Mouse (Mus musculus) heart, adult 2 months (tissue): Measurements from ENCODE around the gene Cdkn2aip.

Source experiments
- CTCF ChIP-seq: fragments of 200-600 bp; IDR thresholded peaks from 2 replicates; pipeline ENCODE4 v1.8.1; 2022; ENCODE audit warnings: antibody characterized with exemption, mild to moderate bottlenecking, moderate library complexity
- POLR2A ChIP-seq: fragments of 200-500 bp; IDR thresholded peaks from 2 replicates; pipeline ENCODE4 v1.6.1; 2011; ENCODE audit warnings: mild to moderate bottlenecking, low read depth, low read length, control low read depth; ENCODE audit not compliant: insufficient read depth

GRCm38 (mm10) chr8:47674140-47674776 lies 39.5 kb downstream of the Cdkn2aip start:
- TF ChIP-seq CTCF, result no peak
- no peak for TF ChIP-seq POLR2A
